Mouse (Mus musculus): ENCODE data around the gene Cd164l2. TPM values are rescaled to one million over a fixed set of nuclear protein-coding genes. Genes with fewer than 3 reads are reported as not detected.

Cd164l2 gene
- polyA plus RNA-seq, 1 experiment from 2014 or later = 0.79 TPM

- Histone ChIP-seq H3K9ac (0 out of 2 replicates have a peak overlapping the region, but pooled peaks have one; percentile 33), H3K4me3 (no peak overlapping the region), H3K36me3 (peaks cover 32% of the 10 kb centered on the region), H3K27ac (peak overlapping the region; percentile 42), H3K9me3 (no peaks in the 10 kb centered on the region), H3K27me3 (replicated peaks) (no peaks in the 10 kb centered on the region), H3K4me1 (peaks cover 53% of the 10 kb centered on the region), H3K4me2 (replicated peaks) (no peak overlapping the region)
- WGBS = 6% methylated on average over 5 of the region's 5 CpGs
- no peak for ATAC-seq (ENCODE audit: low FRiP score, low read depth)
Measured at GRCm38 (mm10) chr4:133197355-133197754, 14.6 kb upstream of the Cd164l2 start.

- peaks cover 27% of the 10 kb centered on the region for H3K36me3 ChIP-seq
- 0 out of 2 replicates have a peak, but pooled peaks have one; percentile 23 for ATAC-seq (ENCODE audit: low FRiP score, low read depth)
- peaks cover 53% of the 10 kb centered on the region for H3K4me1 ChIP-seq
- H3K27ac ChIP-seq = peak overlapping the region; percentile 42
- 0 out of 2 replicates have a peak overlapping the region, but pooled peaks have one; percentile 33 for H3K9ac ChIP-seq
- H3K4me2 ChIP-seq (replicated peaks) = peak overlapping the region; percentile 9; the same call in 1 of the 2 replicates
- no peak overlapping the region for H3K4me3 ChIP-seq
- H3K27me3 ChIP-seq (replicated peaks) = no peaks in the 10 kb centered on the region
- 11% methylated on average over 13 of the region's 13 CpGs for WGBS
- H3K9me3 ChIP-seq = no peaks in the 10 kb centered on the region
Measured at GRCm38 (mm10) chr4:133197801-133198286, 14.1 kb upstream of the Cd164l2 start.

- Histone ChIP-seq H3K9ac (0 out of 2 replicates have a peak overlapping the region, but pooled peaks have one; percentile 13), H3K36me3 (peaks cover 21% of the 10 kb centered on the region; the same call in 1 of the 2 replicates), H3K4me3 (no peak overlapping the region), H3K4me2 (replicated peaks) (peak overlapping the region; percentile 22), H3K9me3 (no peaks in the 10 kb centered on the region), H3K27ac (peak overlapping the region; percentile 57), H3K4me1 (peaks cover 54% of the 10 kb centered on the region), H3K27me3 (replicated peaks) (no peaks in the 10 kb centered on the region)
- 10% methylated on average over 19 of the region's 19 CpGs for WGBS
- ATAC-seq (ENCODE audit: low FRiP score, low read depth) = peak; percentile 35; the same call in 1 of the 2 replicates
Measured at GRCm38 (mm10) chr4:133198337-133199180, 13.4 kb upstream of the Cd164l2 start.

DNA sequence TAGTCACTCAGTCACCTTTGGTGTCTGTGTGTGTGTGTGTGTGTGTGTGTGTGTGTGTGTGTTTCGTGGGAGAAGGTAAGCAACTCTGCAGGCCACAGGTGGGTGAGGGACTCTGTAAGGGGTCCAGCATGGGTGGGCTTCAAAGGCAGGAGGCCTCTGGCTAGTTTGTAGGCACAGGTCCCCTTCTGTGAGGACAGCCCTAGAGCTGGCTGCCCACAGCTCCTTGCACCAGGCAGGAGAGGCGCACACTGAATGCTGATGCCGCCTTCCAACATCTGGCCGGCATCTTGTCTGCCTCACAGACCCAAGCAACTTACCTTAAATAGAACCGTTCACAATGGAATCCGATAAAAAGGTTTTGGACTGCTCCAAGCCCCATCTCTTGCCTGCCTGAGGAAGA, 12.2 kb upstream of the Cd164l2 start:
- Histone ChIP-seq H3K27ac (no peak overlapping the region), H3K4me1 (peaks cover 63% of the 10 kb centered on the region)
- WGBS = 71% methylated on average over 6 of the region's 6 CpGs

GRCm38 (mm10) chr4:133200343-133200742, 11.6 kb upstream of the Cd164l2 start:
- no peaks in the 10 kb centered on the region for H3K9me3 ChIP-seq
- ATAC-seq (ENCODE audit: low FRiP score, low read depth) = no peak
- 48% methylated on average over 21 of the region's 21 CpGs for WGBS
- H3K4me2 ChIP-seq (replicated peaks) = 0 out of 2 replicates have a peak overlapping the region, but pooled peaks have one; percentile 20
- no peak overlapping the region for H3K9ac ChIP-seq
- H3K4me1 ChIP-seq = peaks cover 65% of the 10 kb centered on the region
- no peaks in the 10 kb centered on the region for H3K27me3 ChIP-seq (replicated peaks)
- no peak overlapping the region for H3K27ac ChIP-seq
- 0 out of 2 replicates have a peak, but pooled peaks cover 8% of the 10 kb centered on the region for H3K36me3 ChIP-seq
- H3K4me3 ChIP-seq = no peak overlapping the region

More for the DNA sequence above, 12.2 kb upstream of the Cd164l2 start:
- no peak overlapping the region for H3K9ac ChIP-seq
- H3K36me3 ChIP-seq = peaks cover 9% of the 10 kb centered on the region; the same call in 1 of the 2 replicates
- H3K4me2 ChIP-seq (replicated peaks) = no peak overlapping the region
- no peak overlapping the region for H3K4me3 ChIP-seq
- no peaks in the 10 kb centered on the region for H3K9me3 ChIP-seq
- no peak for ATAC-seq (ENCODE audit: low FRiP score, low read depth)
- no peaks in the 10 kb centered on the region for H3K27me3 ChIP-seq (replicated peaks)

- Histone ChIP-seq H3K27me3 (replicated peaks) (no peaks in the 10 kb centered on the region), H3K4me3 (no peak overlapping the region), H3K4me2 (replicated peaks) (no peak overlapping the region), H3K9me3 (no peaks in the 10 kb centered on the region), H3K36me3 (0 out of 2 replicates have a peak, but pooled peaks cover 5% of the 10 kb centered on the region), H3K4me1 (peaks cover 61% of the 10 kb centered on the region), H3K9ac (no peak overlapping the region), H3K27ac (no peak overlapping the region)
- ATAC-seq (ENCODE audit: low FRiP score, low read depth) = no peak
- WGBS = 69% methylated on average over 8 of the region's 8 CpGs
Measured at GRCm38 (mm10) chr4:133201006-133201771, 10.7 kb upstream of the Cd164l2 start.

- no peak for ATAC-seq (ENCODE audit: low FRiP score, low read depth)
- WGBS = 85% methylated on average over 3 of the region's 3 CpGs
Measured at GRCm38 (mm10) chr4:133202254-133202653, 9.7 kb upstream of the Cd164l2 start.

DNA sequence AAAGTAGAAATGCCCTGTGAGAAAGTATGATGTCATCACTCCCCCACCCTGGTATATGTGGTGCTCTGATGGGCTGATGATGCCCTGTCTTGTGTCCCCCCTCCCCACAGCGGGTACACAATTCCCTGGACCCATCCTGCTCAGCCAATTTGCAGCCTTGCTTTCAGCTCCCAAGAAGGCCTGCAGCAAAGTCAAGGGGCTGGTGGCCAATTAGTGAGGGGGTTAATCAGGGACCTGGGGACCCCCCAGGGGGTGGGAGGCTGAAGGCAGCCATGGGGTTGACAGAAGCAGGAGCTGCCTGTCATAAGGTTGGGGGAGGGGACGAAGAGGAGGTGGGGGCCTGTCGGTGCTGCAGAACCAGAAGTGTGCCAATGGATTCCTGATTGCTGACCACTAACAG, 8.3 kb upstream of the Cd164l2 start:
- no peak overlapping the region for H3K27ac ChIP-seq
- ATAC-seq (ENCODE audit: low FRiP score, low read depth) = no peak
- WGBS = 74% methylated on average over 3 of the region's 3 CpGs

More at GRCm38 (mm10) chr4:133202254-133202653, 9.7 kb upstream of the Cd164l2 start:
- Histone ChIP-seq H3K36me3 (no peaks in the 10 kb centered on the region), H3K27ac (no peak overlapping the region), H3K9ac (no peak overlapping the region), H3K27me3 (replicated peaks) (no peaks in the 10 kb centered on the region), H3K4me1 (peaks cover 51% of the 10 kb centered on the region), H3K9me3 (no peaks in the 10 kb centered on the region), H3K4me3 (no peak overlapping the region), H3K4me2 (replicated peaks) (no peak overlapping the region)

DNA sequence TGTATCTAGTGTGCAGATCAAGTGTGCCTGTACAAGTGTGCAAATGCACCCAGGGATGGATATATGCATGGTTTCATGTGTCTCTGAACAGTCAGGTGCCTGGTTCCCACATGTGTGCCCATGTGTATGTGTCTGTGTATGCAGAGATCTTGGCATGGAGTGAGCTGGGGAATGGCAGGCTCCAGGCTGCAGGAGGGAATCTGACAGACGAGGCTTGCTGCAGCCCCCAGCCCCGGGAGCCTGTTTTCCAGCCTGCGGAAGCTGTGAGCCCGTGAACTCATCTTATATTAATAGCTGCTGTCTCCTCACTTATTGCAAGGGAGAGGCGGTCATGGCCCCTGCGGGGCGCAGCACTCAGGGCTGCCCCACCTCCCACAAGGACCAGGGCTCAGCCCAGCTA, 7.6 kb upstream of the Cd164l2 start:
- Histone ChIP-seq H3K9ac (no peak overlapping the region), H3K27ac (no peak overlapping the region; the same call in 1 of the 2 replicates), H3K36me3 (no peaks in the 10 kb centered on the region), H3K4me1 (peaks cover 32% of the 10 kb centered on the region), H3K4me3 (no peak overlapping the region), H3K27me3 (replicated peaks) (no peaks in the 10 kb centered on the region), H3K9me3 (no peaks in the 10 kb centered on the region), H3K4me2 (replicated peaks) (0 out of 2 replicates have a peak overlapping the region, but pooled peaks have one; percentile 14)
- 48% methylated on average over 7 of the region's 7 CpGs for WGBS
- ATAC-seq (ENCODE audit: low FRiP score, low read depth) = no peak

More for the DNA sequence above, 8.3 kb upstream of the Cd164l2 start:
- no peak overlapping the region for H3K4me2 ChIP-seq (replicated peaks)
- no peak overlapping the region for H3K4me3 ChIP-seq
- no peaks in the 10 kb centered on the region for H3K36me3 ChIP-seq
- H3K27me3 ChIP-seq (replicated peaks) = no peaks in the 10 kb centered on the region
- H3K9ac ChIP-seq = no peak overlapping the region
- H3K9me3 ChIP-seq = no peaks in the 10 kb centered on the region
- peaks cover 37% of the 10 kb centered on the region for H3K4me1 ChIP-seq

GRCm38 (mm10) chr4:133209366-133209765, 2.6 kb upstream of the Cd164l2 start:
- Histone ChIP-seq H3K27ac (no peak overlapping the region), H3K27me3 (replicated peaks) (peaks cover 35% of the 10 kb centered on the region), H3K4me3 (no peak overlapping the region), H3K9me3 (no peaks in the 10 kb centered on the region), H3K4me1 (peaks cover 26% of the 10 kb centered on the region), H3K4me2 (replicated peaks) (no peak overlapping the region), H3K36me3 (no peaks in the 10 kb centered on the region), H3K9ac (no peak overlapping the region)
- 6% methylated on average over 11 of the region's 11 CpGs for WGBS
- ATAC-seq (ENCODE audit: low FRiP score, low read depth) = no peak

DNA sequence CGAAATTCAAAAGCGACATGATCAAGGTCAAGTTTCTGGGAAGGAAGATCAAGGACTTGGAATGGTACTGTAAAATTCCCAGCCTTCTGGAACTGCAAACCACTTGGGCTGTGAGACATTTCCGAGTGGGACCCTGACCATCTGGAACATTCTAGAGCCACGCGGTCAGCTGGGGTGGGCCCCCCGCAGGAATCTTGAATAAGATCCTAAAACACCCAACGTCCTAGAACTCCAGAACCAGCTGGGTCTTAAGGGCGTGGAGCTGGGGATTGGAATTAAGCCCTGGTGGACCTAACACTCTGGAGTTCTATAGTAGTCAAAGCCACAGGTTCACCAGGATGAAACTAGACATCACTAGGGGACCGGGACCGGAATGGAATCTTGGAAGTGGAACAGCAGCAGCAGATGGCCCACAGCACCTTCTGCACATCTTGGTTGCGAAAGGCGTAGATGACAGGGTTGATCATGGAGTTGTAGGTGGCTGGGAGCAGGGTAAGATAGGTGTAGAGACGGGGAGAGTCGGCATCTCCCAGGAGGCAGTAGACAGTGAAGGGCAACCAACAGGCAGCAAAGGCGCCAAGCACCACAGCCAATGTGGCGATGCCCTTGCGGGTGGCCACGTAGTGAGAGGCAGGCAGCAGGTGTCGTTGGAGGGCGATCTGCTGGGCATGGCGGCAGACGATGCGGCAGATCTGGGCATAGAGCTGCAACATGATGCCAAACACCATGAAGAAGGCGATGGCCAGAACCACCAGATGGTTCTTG, 1.7 kb upstream of the Cd164l2 start:
- H3K27me3 ChIP-seq (replicated peaks) = peaks cover 38% of the 10 kb centered on the region
- WGBS = 92% methylated on average over 24 of the region's 24 CpGs

More for the DNA sequence above, 1.7 kb upstream of the Cd164l2 start:
- ATAC-seq (ENCODE audit: low FRiP score, low read depth) = no peak
- H3K4me3 ChIP-seq = no peak overlapping the region
- no peaks in the 10 kb centered on the region for H3K9me3 ChIP-seq
- no peak overlapping the region for H3K27ac ChIP-seq
- no peaks in the 10 kb centered on the region for H3K36me3 ChIP-seq
- H3K9ac ChIP-seq = no peak overlapping the region
- H3K4me1 ChIP-seq = peaks cover 21% of the 10 kb centered on the region
- H3K4me2 ChIP-seq (replicated peaks) = no peak overlapping the region

All from neural tube, embryonic 12.5 days (tissue).